In genomic region chr2:161042874-161043273, GRCm38 (mm10) we compare ENCODE assay signal across 12 mouse cellular contexts.
A peak's percentile ranks its signal among the peaks of the same experiment; 100 is the strongest.
DNase-seq lines count a peak whose midpoint lies in the region; ATAC-seq and TF ChIP-seq lines count a peak whose summit lies in the region.
"Had no signal": no experiment of that assay in that cellular context is flagged by ENCODE, and none has a peak within 500 bp of the region (broad histone marks: within the 10 kb centered on the region; RNA-seq: fewer than 3 reads in every experiment).

No protein-coding gene starts in this region.

- no peaks in the 10 kb centered on the region for H3K27me3 ChIP-seq in liver, adult 2 months (ENCODE audit: control insufficient read depth, insufficient read depth, low read length)
- H3K27me3 ChIP-seq in liver, embryonic 12.5 days (replicated peaks): no peaks in the 10 kb centered on the region
- H3K27me3 ChIP-seq: hindbrain, embryonic 15.5 days; liver, embryonic 15.5 days had no signal

- H3K9ac ChIP-seq in liver, adult 2 months (ENCODE audit: low read depth, low read length): no peak overlapping the region
- no peak overlapping the region for H3K9ac ChIP-seq in liver, embryonic 12.5 days
- H3K9ac ChIP-seq: hindbrain, embryonic 15.5 days; liver, embryonic 15.5 days had no signal

- H3K9me3 ChIP-seq in liver, embryonic 12.5 days (replicated peaks): no peaks in the 10 kb centered on the region
- H3K9me3 ChIP-seq: hindbrain, embryonic 15.5 days; liver, embryonic 15.5 days had no signal

- H3K36me3 ChIP-seq in liver, adult 2 months (ENCODE audit: control insufficient read depth, insufficient read depth, low read length): peaks cover 26% of the 10 kb centered on the region
- peaks cover 55% of the 10 kb centered on the region for H3K36me3 ChIP-seq in liver, embryonic 12.5 days

- no peak overlapping the region for H3K27ac ChIP-seq in liver, adult 2 months (replicated peaks; ENCODE audit: insufficient read depth, low read depth, low read length)
- H3K27ac ChIP-seq in liver, embryonic 12.5 days: no peak overlapping the region
- H3K27ac ChIP-seq: liver, embryonic 15.5 days had no signal

- no peak overlapping the region for H3K4me2 ChIP-seq in liver, embryonic 12.5 days
- H3K4me2 ChIP-seq: hindbrain, embryonic 15.5 days; liver, embryonic 15.5 days had no signal

- TF ChIP-seq CTCF in liver, adult 2 months (IDR thresholded peaks at IDR 0.05; ENCODE audit: low read depth, low read length): peak; percentile 40; the same call in 1 of the 2 replicates

- WGBS in liver, adult 2 months: 72% methylated on average over 3 of the region's 3 CpGs
- 57% methylated on average over 3 of the region's 3 CpGs for WGBS in liver, embryonic 12.5 days (ENCODE audit: insufficient replicate concordance)

- no peaks in the 10 kb centered on the region; the same call in 1 of the 2 replicates for H3K79me2 ChIP-seq in liver, adult 2 months (ENCODE audit: control insufficient read depth, insufficient read depth, low read length)

- no peaks in the 10 kb centered on the region for H3K4me1 ChIP-seq in liver, adult 2 months (ENCODE audit: control insufficient read depth, insufficient read depth, low read length)
- H3K4me1 ChIP-seq in liver, embryonic 12.5 days: no peaks in the 10 kb centered on the region
- H3K4me1 ChIP-seq: liver, embryonic 15.5 days had no signal

- no peak for DNase-seq in liver, adult 2 months (ENCODE audit: extremely low read depth, low read depth, low spot score)
- DNase-seq in CD4-positive helper T cell, adult 2 months (ENCODE audit: low read depth, low spot score): peak; percentile 13
- peak; percentile 61 for DNase-seq in ES-CJ7 (ENCODE audit: low read depth, low spot score)
- DNase-seq in naive thymus-derived CD4-positive, alpha-beta T cell, adult 2 months (ENCODE audit: low read depth): peak; percentile 10
- no peak for DNase-seq in right cerebral cortex, adult 2 months (ENCODE audit: low spot score in 2 of 2)
- DNase-seq: adrenal gland, postnatal 36 days; cerebellum, adult 11-12 months; kidney, postnatal 10 days had no signal

- TF ChIP-seq POLR2A in liver, adult 2 months (IDR thresholded peaks at IDR 0.05; ENCODE audit: extremely low read depth, insufficient read depth, low read length): no peak

- ATAC-seq in liver, embryonic 12.5 days: no peak
- no peak for ATAC-seq in erythroid progenitor cell, adult 5-6 weeks (replicated peaks; ENCODE audit: low FRiP score, poor library complexity, severe bottlenecking)

- no peak overlapping the region for H3K4me3 ChIP-seq in liver, adult 2 months (ENCODE audit: insufficient read depth, low read depth, low read length)
- no peak overlapping the region for H3K4me3 ChIP-seq in liver, embryonic 12.5 days
- H3K4me3 ChIP-seq: hindbrain, embryonic 15.5 days; liver, embryonic 15.5 days had no signal

Comparison
In these comparisons a context has a peak if more than half of its experiments do, and no peak if none do; other contexts are left out.
1. DNase-seq: peak in CD4-positive helper T cell, adult 2 months (single experiment), ES-CJ7 (single experiment) and naive thymus-derived CD4-positive, alpha-beta T cell, adult 2 months (single experiment); none in liver, adult 2 months (single experiment) and right cerebral cortex, adult 2 months (0 of 2).